Mouse (Mus musculus): ENCODE measurements around the gene Aox1.
"Not testable (repeated sequence)": the region's sequence is repeated elsewhere in the genome, so short reads cannot be mapped to it uniquely, and the experiment has no call there.

DNA sequence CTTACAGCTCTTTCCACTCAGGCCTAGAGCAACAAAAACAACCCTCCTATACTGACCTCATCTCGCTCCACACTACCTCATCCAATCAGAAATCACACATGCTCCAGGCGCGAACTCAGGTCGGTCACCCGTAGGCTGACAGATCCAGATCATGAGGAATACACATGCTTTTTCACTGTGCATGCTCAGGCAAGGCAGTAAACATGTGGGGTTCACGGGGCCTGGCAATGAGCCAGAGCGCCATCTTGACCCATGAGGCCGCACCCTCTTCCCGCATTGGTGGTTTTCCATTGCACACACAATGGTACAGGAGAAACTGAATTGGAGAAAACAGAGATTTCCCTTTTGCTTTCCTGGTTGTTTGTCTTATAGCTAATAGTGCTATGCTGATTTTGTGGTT lies 7.6 kb downstream of the Aox1 start:
- not testable (repeated sequence) for TF ChIP-seq CTCF, EP300 (IDR thresholded peaks at IDR 0.05)

Measured in lung, postnatal 0 days (tissue).